Mouse (Mus musculus): Measurements from ENCODE around the gene Olfr1186. TPM values are rescaled to one million over a fixed set of nuclear protein-coding genes. Genes with fewer than 3 reads are reported as not detected.

The Olfr1186 gene
- polyA plus RNA-seq (2012; rRNA removed), result not detected in 2 replicates

GRCm38 (mm10) chr2:88518251-88518650, at the start of gene Olfr1186:
Gene Olfr1186 (plus strand): TSS chr2:88518551.

GRCm38 (mm10) chr2:88483298-88483697, 35.1 kb upstream of the Olfr1186 start, which contains the start of gene Olfr1184:
Gene Olfr1184 (plus strand): TSS chr2:88483598.

GRCm38 (mm10) chr2:88493020-88493419, 25.3 kb upstream of the Olfr1186 start, which contains the start of gene Olfr1185-ps1:
Gene Olfr1185-ps1 (plus strand): TSS chr2:88493320.

GRCm38 (mm10) chr2:88556635-88557034, 38.3 kb downstream of the Olfr1186 start, which contains the start of gene Olfr1188:
Gene Olfr1188 (plus strand): TSS chr2:88556935.

Other genes starting within 250 kb of the Olfr1186 start
- not detected in 2 replicates for gene Olfr1173, start 238.7 kb upstream of the Olfr1186 start, polyA plus RNA-seq (2012; rRNA removed)
- not detected in 2 replicates for gene Olfr1174-ps, start 203.4 kb upstream of the Olfr1186 start, polyA plus RNA-seq (2012; rRNA removed)
- not detected in 2 replicates for gene Olfr1175-ps, start 191.3 kb upstream of the Olfr1186 start, polyA plus RNA-seq (2012; rRNA removed)
- gene Olfr1176, start 181.8 kb upstream of the Olfr1186 start, polyA plus RNA-seq (2012; rRNA removed), result not detected in 2 replicates
- gene Olfr1177-ps, start 172.1 kb upstream of the Olfr1186 start, polyA plus RNA-seq (2012; rRNA removed), result not detected in 2 replicates
- gene Olfr1178, start 131.5 kb upstream of the Olfr1186 start, polyA plus RNA-seq (2012; rRNA removed), result not detected in 2 replicates
- gene Olfr1179, start 112.1 kb upstream of the Olfr1186 start, polyA plus RNA-seq (2012; rRNA removed), result not detected in 2 replicates
- gene Olfr1180, start 99.4 kb upstream of the Olfr1186 start, polyA plus RNA-seq (2012; rRNA removed), result not detected in 2 replicates
- not detected in 2 replicates for gene Olfr1181, start 92.4 kb upstream of the Olfr1186 start, polyA plus RNA-seq (2012; rRNA removed)
- not detected in 2 replicates for gene Gm13757, start 69.4 kb upstream of the Olfr1186 start, polyA plus RNA-seq (2012; rRNA removed)
- not detected in 2 replicates for gene Olfr1183, start 63.7 kb upstream of the Olfr1186 start, polyA plus RNA-seq (2012; rRNA removed)
- not detected in 2 replicates for gene Olfr1184, start 35.0 kb upstream of the Olfr1186 start, polyA plus RNA-seq (2012; rRNA removed)
- not detected in 2 replicates for gene Olfr1185-ps1, start 25.2 kb upstream of the Olfr1186 start, polyA plus RNA-seq (2012; rRNA removed)
- gene Olfr1188, start 38.4 kb downstream of the Olfr1186 start, polyA plus RNA-seq (2012; rRNA removed), result not detected in 2 replicates
- not detected in 2 replicates for gene Olfr1189, start 67.9 kb downstream of the Olfr1186 start, polyA plus RNA-seq (2012; rRNA removed)
- gene Olfr1191-ps1, start 122.0 kb downstream of the Olfr1186 start, polyA plus RNA-seq (2012; rRNA removed), result not detected in 2 replicates
- not detected in 2 replicates for gene Olfr1192-ps1, start 130.0 kb downstream of the Olfr1186 start, polyA plus RNA-seq (2012; rRNA removed)
- not detected in 2 replicates for gene Olfr1193, start 157.1 kb downstream of the Olfr1186 start, polyA plus RNA-seq (2012; rRNA removed)
- not detected in 2 replicates for gene Olfr1195, start 170.6 kb downstream of the Olfr1186 start, polyA plus RNA-seq (2012; rRNA removed)
- gene Olfr1196, start 186.0 kb downstream of the Olfr1186 start, polyA plus RNA-seq (2012; rRNA removed), result not detected in 2 replicates
- gene Olfr1197, start 213.8 kb downstream of the Olfr1186 start, polyA plus RNA-seq (2012; rRNA removed), result not detected in 2 replicates
- gene Olfr1198, start 232.8 kb downstream of the Olfr1186 start, polyA plus RNA-seq (2012; rRNA removed), result not detected in 2 replicates
- gene Olfr1199, start 241.9 kb downstream of the Olfr1186 start, polyA plus RNA-seq (2012; rRNA removed), result not detected in 2 replicates

All from colon, adult 2 months (tissue).